Mouse (Mus musculus) heart, embryonic 11.5 days (tissue): Measurements from ENCODE around the gene Cntnap5a. TPM values are rescaled to one million over a fixed set of nuclear protein-coding genes. Genes with fewer than 3 reads are reported as not detected.

Experiments
- ATAC-seq: fragments of 200-750 bp; cut with Nextera tagmentation; replicated peaks from 2 replicates; pipeline ENCODE4 v1.8.0; 2017; ENCODE audit warnings: moderate library complexity; ENCODE audit not compliant: insufficient number of reproducible peaks, low FRiP score, low TSS enrichment
- H3K27ac ChIP-seq: fragments of 300-500 bp; sonication (generic); 2 replicates; pipeline ENCODE4 v1.5.1; 2014; ENCODE audit warnings: mild to moderate bottlenecking, low read depth, low read length
- H3K27me3 ChIP-seq: fragments of 300-500 bp; sonication (generic); 2 replicates; pipeline ENCODE4 v1.6.1; 2014; ENCODE audit warnings: mild to moderate bottlenecking, low read length, mixed read lengths; ENCODE audit not compliant: control insufficient read depth, insufficient read depth
- H3K36me3 ChIP-seq: fragments of 300-500 bp; sonication (generic); 2 replicates; pipeline ENCODE4 v1.6.1; 2014; ENCODE audit warnings: mild to moderate bottlenecking, low read length, moderate library complexity, mixed read lengths; ENCODE audit not compliant: control insufficient read depth, insufficient read depth
- H3K4me1 ChIP-seq: fragments of 300-500 bp; sonication (generic); 2 replicates; pipeline ENCODE4 v1.6.1; 2014; ENCODE audit warnings: low read length; ENCODE audit not compliant: control insufficient read depth, insufficient read depth
- H3K4me2 ChIP-seq: fragments of 300-500 bp; sonication (generic); 2 replicates; pipeline ENCODE4 v1.6.1; 2014; ENCODE audit warnings: mild to moderate bottlenecking, moderate library complexity
- H3K4me3 ChIP-seq: fragments of 300-500 bp; sonication (generic); 2 replicates; pipeline ENCODE4 v1.5.1; 2014; ENCODE audit warnings: low read depth, low read length
- H3K9ac ChIP-seq: fragments of 300-500 bp; sonication (generic); 2 replicates; pipeline ENCODE4 v1.6.1; 2014; ENCODE audit warnings: mild to moderate bottlenecking, low read depth, low read length, moderate library complexity
- H3K9me3 ChIP-seq: fragments of 300-500 bp; sonication (generic); replicated peaks from 2 replicates; pipeline ENCODE4 v1.6.1; 2016; ENCODE audit warnings: low read length; ENCODE audit not compliant: control insufficient read depth
- WGBS: fragments of 180-500 bp; shearing (Covaris S2); extraction: QIAGEN DNeasy Blood & Tissue Kit; methylation state at CpG from one replicate; pipeline ENCODE4 v1.1.7; 2014; ENCODE audit not compliant: insufficient replicate concordance; 5-methylcytosine and 5-hydroxymethylcytosine counted together
- polyA plus RNA-seq: library from polyadenylated mRNA; unstranded; fragments of >200 nt; fragmentation: Nextera tagmentation; extraction: Ambion mirVana; gene quantifications from 2 replicates; pipeline ENCODE4 v1.2.1, GENCODE M21; 2014

Cntnap5a gene
- polyA plus RNA-seq, 1 experiment from 2014 or later = 0.01 TPM

DNA sequence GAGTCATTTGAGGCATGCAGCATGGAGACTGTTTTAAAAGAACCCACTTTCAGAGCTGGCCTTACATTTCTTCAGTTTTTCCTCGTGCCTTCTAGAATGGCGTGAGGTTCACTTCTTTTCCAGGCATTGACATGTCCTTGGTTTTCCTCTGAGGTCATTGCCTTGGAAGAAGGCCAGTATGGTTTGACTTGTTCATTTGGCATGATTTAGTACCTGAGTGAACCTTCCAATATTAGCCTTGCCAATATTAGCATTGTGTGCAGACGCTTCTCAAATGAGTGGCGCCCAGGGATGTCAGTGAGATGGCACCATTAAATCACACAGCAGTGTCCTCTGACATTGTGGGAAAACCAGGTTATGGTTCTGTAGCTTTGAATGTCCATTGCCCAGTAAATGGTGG, 158.0 kb downstream of the Cntnap5a start:
- no peaks in the 10 kb centered on the region for H3K36me3 ChIP-seq
- H3K9me3 ChIP-seq = no peaks in the 10 kb centered on the region
- H3K27me3 ChIP-seq = no peaks in the 10 kb centered on the region
- ATAC-seq = no peak
- no peak overlapping the region for H3K9ac ChIP-seq
- no peak overlapping the region for H3K4me3 ChIP-seq
- H3K4me1 ChIP-seq = peaks cover 5% of the 10 kb centered on the region
- H3K4me2 ChIP-seq = no peak overlapping the region
- 90% methylated on average over 4 of the region's 4 CpGs for WGBS
- no peak overlapping the region for H3K27ac ChIP-seq

DNA sequence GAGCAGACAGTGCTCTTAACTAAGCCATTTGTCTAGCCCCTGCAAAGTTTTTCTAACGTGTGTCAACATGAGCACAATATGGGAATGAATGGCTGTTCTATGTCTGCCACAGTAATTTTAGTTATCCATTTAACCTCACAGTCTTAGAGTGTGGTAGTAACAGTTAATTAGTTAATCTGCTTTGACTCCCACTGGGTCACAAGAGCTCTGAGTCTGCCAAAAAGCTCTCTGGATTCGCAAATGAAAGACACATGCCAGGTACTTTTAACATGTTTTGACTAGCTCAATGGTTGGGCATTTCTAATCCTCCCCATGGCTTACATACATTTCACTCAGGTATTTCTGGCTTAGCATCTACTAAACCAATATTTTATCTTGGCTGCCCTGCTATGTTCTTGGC, 163.0 kb downstream of the Cntnap5a start:
- Histone ChIP-seq H3K9ac (no peak overlapping the region), H3K36me3 (no peaks in the 10 kb centered on the region), H3K4me3 (no peak overlapping the region), H3K4me1 (peaks cover 5% of the 10 kb centered on the region), H3K4me2 (no peak overlapping the region), H3K27ac (no peak overlapping the region), H3K27me3 (no peaks in the 10 kb centered on the region), H3K9me3 (no peaks in the 10 kb centered on the region)
- no peak for ATAC-seq
- WGBS = 57% methylated on average over 2 of the region's 2 CpGs

DNA sequence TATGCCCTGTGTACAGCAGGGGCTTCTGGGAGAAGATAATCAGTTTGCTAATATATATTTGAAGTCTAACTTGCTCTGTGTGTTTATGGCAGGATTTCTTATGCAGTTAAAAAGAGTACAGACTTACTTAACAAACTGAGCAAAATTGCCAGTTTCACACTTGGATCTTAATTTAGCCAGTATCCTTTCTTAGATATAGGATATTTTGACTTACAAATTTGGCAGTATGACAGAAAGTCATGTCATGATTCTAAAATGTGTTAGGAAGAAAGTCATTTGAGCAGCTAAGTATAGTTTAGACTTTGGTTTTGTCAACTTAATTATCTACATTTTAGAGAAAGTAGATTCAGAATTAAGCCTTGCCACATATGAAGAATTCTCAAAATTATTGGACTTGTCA, 167.7 kb downstream of the Cntnap5a start:
- Histone ChIP-seq H3K4me2 (no peak overlapping the region), H3K9ac (no peak overlapping the region), H3K4me1 (no peaks in the 10 kb centered on the region), H3K27ac (no peak overlapping the region), H3K9me3 (no peaks in the 10 kb centered on the region), H3K27me3 (no peaks in the 10 kb centered on the region), H3K4me3 (no peak overlapping the region), H3K36me3 (no peaks in the 10 kb centered on the region)
- ATAC-seq = no peak

DNA sequence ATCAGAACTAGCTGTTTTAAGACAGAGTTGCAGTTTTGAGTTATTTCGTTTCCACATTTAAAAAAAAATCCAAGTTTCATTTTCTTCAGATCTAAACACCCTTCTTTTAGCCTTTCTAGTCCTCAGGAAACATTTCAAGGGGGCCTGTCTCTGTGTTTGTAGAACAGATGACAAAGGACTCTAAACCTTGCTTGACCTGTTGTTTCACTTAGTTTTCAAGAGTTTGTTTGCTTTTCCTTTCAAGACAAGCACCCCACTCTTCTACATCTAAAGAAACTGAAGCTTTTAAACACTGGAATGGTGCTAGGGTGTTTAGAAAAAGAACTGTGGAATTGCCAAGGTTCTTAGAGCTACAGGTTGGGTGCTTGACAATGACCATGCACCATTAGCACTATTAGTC, 233.8 kb downstream of the Cntnap5a start:
- Histone ChIP-seq H3K4me1 (no peaks in the 10 kb centered on the region), H3K4me2 (no peak overlapping the region), H3K4me3 (no peak overlapping the region), H3K27ac (no peak overlapping the region), H3K27me3 (no peaks in the 10 kb centered on the region), H3K9ac (no peak overlapping the region), H3K9me3 (no peaks in the 10 kb centered on the region), H3K36me3 (no peaks in the 10 kb centered on the region)
- 64% methylated on average over 1 of the region's 1 CpGs for WGBS
- no peak for ATAC-seq

DNA sequence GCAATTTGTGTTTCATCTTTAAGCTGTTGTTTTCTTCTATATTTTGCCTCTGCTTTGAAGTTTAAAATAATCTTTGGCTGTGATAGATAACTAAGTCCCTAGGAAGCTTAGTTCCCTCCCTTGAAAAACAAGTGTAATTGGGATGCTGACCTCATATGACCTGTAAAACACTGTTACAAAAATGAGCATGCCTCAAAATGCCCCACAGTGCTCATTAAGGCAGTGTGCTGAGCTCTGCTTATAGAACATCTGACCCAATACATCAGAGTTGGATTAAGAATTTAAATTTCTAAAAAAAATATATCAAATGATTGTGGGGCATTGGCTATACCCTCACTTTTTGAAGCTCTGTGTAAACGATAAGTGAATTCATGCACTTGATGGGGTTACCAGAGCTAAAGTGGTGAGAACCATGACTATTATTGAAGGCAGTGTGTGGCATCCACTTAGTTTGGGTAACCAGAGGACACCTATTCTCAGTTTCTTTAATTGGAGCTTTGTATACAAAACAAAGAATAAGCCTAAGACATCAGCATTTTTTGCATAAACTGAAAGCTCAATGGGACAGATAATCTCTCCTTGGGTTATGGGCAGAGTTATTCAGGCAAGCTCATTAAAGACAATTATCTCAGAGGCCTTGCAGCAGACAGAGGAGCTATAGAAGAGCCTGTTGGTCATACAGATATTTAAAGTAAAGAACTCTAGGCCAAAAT, 241.6 kb downstream of the Cntnap5a start:
- H3K4me1 ChIP-seq = 0 out of 2 replicates have a peak, but pooled peaks cover under 1% of the 10 kb centered on the region
- H3K27me3 ChIP-seq = no peaks in the 10 kb centered on the region
- no peaks in the 10 kb centered on the region for H3K36me3 ChIP-seq
- no peak overlapping the region for H3K4me2 ChIP-seq
- H3K9ac ChIP-seq = no peak overlapping the region
- no peak for ATAC-seq
- 82% methylated on average over 1 of the region's 1 CpGs for WGBS
- no peaks in the 10 kb centered on the region for H3K9me3 ChIP-seq
- H3K4me3 ChIP-seq = no peak overlapping the region
- no peak overlapping the region for H3K27ac ChIP-seq

DNA sequence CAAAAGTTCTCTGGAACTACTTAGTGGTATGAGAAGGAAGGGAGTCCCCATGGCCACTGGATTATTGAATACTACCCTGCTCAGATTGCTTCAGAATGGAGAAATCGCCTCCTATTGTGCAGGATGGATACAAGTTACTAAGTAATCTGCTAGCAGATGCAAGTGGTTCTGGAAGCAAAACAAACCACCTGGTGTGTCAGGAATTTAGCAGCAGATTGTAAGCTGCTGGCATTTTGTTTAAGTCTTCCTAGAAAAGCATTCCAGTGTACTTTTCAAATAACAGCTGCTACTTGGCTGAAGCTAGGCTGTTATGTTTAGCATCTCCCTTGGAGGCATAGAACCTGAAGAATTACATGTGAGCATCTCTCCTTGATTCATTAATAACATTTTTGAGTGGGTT, 247.5 kb downstream of the Cntnap5a start:
- Histone ChIP-seq H3K27ac (no peak overlapping the region), H3K4me2 (no peak overlapping the region), H3K36me3 (no peaks in the 10 kb centered on the region), H3K4me1 (0 out of 2 replicates have a peak, but pooled peaks cover 4% of the 10 kb centered on the region), H3K4me3 (no peak overlapping the region), H3K9ac (no peak overlapping the region), H3K9me3 (no peaks in the 10 kb centered on the region), H3K27me3 (no peaks in the 10 kb centered on the region)
- ATAC-seq = no peak
- 20% methylated on average over 1 of the region's 1 CpGs for WGBS

DNA sequence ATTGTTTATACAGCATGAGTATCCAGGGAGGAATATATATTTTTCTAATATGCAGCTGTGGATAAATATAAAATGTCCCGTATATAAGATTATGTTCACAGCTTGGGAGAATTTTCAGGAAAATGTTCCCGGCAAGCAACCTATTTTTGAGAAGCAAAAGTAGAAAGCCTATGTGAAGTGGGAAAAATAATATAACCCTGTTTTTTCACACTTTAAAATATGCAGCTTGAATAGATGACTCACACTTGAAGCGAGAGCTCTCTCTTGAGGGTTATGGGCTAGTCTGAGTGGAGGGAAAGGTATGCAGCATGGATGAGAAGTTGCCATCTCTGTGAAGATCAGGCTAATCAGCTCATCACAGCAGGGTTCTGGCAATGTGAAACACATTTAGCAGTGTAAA, 261.3 kb downstream of the Cntnap5a start:
- no peaks in the 10 kb centered on the region for H3K9me3 ChIP-seq
- no peaks in the 10 kb centered on the region for H3K27me3 ChIP-seq
- H3K27ac ChIP-seq = no peak overlapping the region
- H3K4me1 ChIP-seq = no peaks in the 10 kb centered on the region
- H3K9ac ChIP-seq = no peak overlapping the region
- H3K36me3 ChIP-seq = no peaks in the 10 kb centered on the region
- H3K4me2 ChIP-seq = no peak overlapping the region
- no peak overlapping the region for H3K4me3 ChIP-seq
- ATAC-seq = no peak
- 76% methylated on average over 3 of the region's 3 CpGs for whole genome bisulfite sequencing

GRCm38 (mm10) chr1:115956528-115956927, 272.0 kb downstream of the Cntnap5a start:
- ATAC-seq = no peak
- Histone ChIP-seq H3K36me3 (no peaks in the 10 kb centered on the region), H3K27me3 (no peaks in the 10 kb centered on the region), H3K4me2 (no peak overlapping the region), H3K4me3 (no peak overlapping the region), H3K9me3 (no peaks in the 10 kb centered on the region), H3K4me1 (no peaks in the 10 kb centered on the region), H3K27ac (no peak overlapping the region), H3K9ac (no peak overlapping the region)
- WGBS = 80% methylated on average over 2 of the region's 2 CpGs

DNA sequence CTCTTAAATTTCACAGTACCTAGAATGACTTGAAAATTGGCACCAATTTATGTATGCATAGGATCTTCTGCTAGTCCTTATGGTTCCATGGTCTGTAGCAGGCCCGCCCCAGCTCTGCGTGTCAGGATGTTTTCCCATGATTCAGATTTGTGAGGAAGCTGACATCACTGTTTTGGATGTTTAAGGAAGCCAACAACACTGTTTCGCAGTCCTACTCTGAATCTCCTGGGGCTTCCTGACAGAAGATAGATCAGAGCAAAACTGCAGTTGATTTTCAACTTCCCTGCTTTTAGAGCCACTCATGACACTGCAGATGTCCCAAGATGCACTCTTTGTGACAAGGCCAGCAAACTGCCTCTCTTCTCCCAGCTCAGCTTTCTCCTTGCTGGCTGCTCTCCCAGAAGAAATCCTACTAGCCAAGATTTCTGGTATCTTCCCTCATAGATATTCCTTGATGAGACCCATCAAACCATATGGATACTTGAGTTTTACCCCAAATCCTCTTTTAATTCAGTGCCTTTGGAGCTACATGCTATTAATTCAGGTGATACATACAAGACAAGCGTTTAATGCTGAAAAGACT, 280.5 kb downstream of the Cntnap5a start:
- Histone ChIP-seq H3K9me3 (no peaks in the 10 kb centered on the region), H3K36me3 (no peaks in the 10 kb centered on the region), H3K4me1 (no peaks in the 10 kb centered on the region), H3K9ac (no peak overlapping the region), H3K27ac (no peak overlapping the region), H3K4me2 (no peak overlapping the region), H3K4me3 (no peak overlapping the region), H3K27me3 (no peaks in the 10 kb centered on the region)
- 72% methylated on average over 4 of the region's 4 CpGs for WGBS
- ATAC-seq = no peak
